Comparison of ENCODE assay signal across 11 mouse cellular contexts in genomic region chr8:4205246-4206123, GRCm38 (mm10). TPM values are rescaled to one million over a fixed set of nuclear protein-coding genes. Genes with fewer than 3 reads are reported as not detected.
DNase-seq lines count a peak whose midpoint lies in the region; ATAC-seq lines count a peak whose summit lies in the region.
"Had no signal": no experiment of that assay in that cellular context is flagged by ENCODE, and none has a peak within 500 bp of the region (broad histone marks: within the 10 kb centered on the region; RNA-seq: fewer than 3 reads in every experiment).

No protein-coding gene starts in this region.

- H3K9me3 ChIP-seq in heart, embryonic 10.5 days, result no peaks in the 10 kb centered on the region
- 0 out of 2 replicates have a peak, but pooled peaks cover 7% of the 10 kb centered on the region for H3K9me3 ChIP-seq in midbrain, embryonic 10.5 days (replicated peaks)
- H3K9me3 ChIP-seq in midbrain, embryonic 15.5 days, result no peaks in the 10 kb centered on the region
- H3K9me3 ChIP-seq in limb, embryonic 12.5 days, result 0 out of 2 replicates have a peak, but pooled peaks cover 5% of the 10 kb centered on the region
- H3K9me3 ChIP-seq in stomach, embryonic 16.5 days (replicated peaks; ENCODE audit: control insufficient read depth, low read length), result 0 out of 2 replicates have a peak, but pooled peaks cover 5% of the 10 kb centered on the region

- DNase-seq in heart, embryonic 10.5 days (ENCODE audit: low spot score), result no peak
- DNase-seq in heart, adult 8-10 months (ENCODE audit: low spot score), result no peak
- DNase-seq in midbrain, embryonic 10.5 days (ENCODE audit: low spot score), result peak; percentile 30
- DNase-seq in spleen, postnatal 10 days (ENCODE audit: low spot score in 2 of 2), result no peak
- no peak for DNase-seq in layer of hippocampus, postnatal 36 days
- DNase-seq: adrenal gland, adult 8-10 months; B cell, adult 2 months had no signal

- H3K4me3 ChIP-seq in heart, embryonic 10.5 days, result peak overlapping the region; percentile 48
- peak overlapping the region; percentile 35 for H3K4me3 ChIP-seq in midbrain, embryonic 10.5 days
- H3K4me3 ChIP-seq in midbrain, embryonic 15.5 days, result no peak overlapping the region
- peak overlapping the region; percentile 22 for H3K4me3 ChIP-seq in limb, embryonic 12.5 days (replicated peaks)
- H3K4me3 ChIP-seq in stomach, embryonic 16.5 days (replicated peaks; ENCODE audit: low read length), result peak overlapping the region; percentile 12; the same call in 1 of the 2 replicates

- H3K4me1 ChIP-seq in heart, embryonic 10.5 days, result peaks cover 20% of the 10 kb centered on the region
- H3K4me1 ChIP-seq in midbrain, embryonic 10.5 days, result peaks cover 17% of the 10 kb centered on the region
- H3K4me1 ChIP-seq in midbrain, embryonic 15.5 days, result peaks cover 30% of the 10 kb centered on the region
- peaks cover 12% of the 10 kb centered on the region for H3K4me1 ChIP-seq in limb, embryonic 12.5 days (replicated peaks)
- peaks cover 10% of the 10 kb centered on the region for H3K4me1 ChIP-seq in stomach, embryonic 16.5 days (ENCODE audit: control insufficient read depth, insufficient read depth, low read length)

- 9% methylated on average over 38 of the region's 38 CpGs for WGBS in heart, embryonic 10.5 days
- WGBS in midbrain, embryonic 10.5 days, result 10% methylated on average over 38 of the region's 38 CpGs
- 23% methylated on average over 38 of the region's 38 CpGs for WGBS in midbrain, embryonic 15.5 days
- WGBS in limb, embryonic 12.5 days, result 8% methylated on average over 38 of the region's 38 CpGs
- WGBS in stomach, embryonic 16.5 days, result 39% methylated on average over 38 of the region's 38 CpGs

- ATAC-seq in midbrain, embryonic 15.5 days (replicated peaks), result no peak
- peak; percentile 7; the same call in 1 of the 2 replicates for ATAC-seq in limb, embryonic 12.5 days (ENCODE audit: insufficient number of reproducible peaks, insufficient read depth, low FRiP score, low TSS enrichment, low read depth)
- no peak for ATAC-seq in stomach, embryonic 16.5 days (ENCODE audit: insufficient read depth, low FRiP score)
- ATAC-seq: inflammation-experienced regulatory T-cells, adult 6 months had no signal

- peaks cover 79% of the 10 kb centered on the region for H3K27me3 ChIP-seq in heart, embryonic 10.5 days (ENCODE audit: insufficient read depth, poor library complexity, severe bottlenecking)
- H3K27me3 ChIP-seq in midbrain, embryonic 10.5 days (ENCODE audit: low read depth, poor library complexity, severe bottlenecking), result peaks cover 71% of the 10 kb centered on the region
- H3K27me3 ChIP-seq in midbrain, embryonic 15.5 days (replicated peaks), result peaks cover 7% of the 10 kb centered on the region; the same call in 1 of the 2 replicates
- H3K27me3 ChIP-seq in limb, embryonic 12.5 days, result peaks cover 59% of the 10 kb centered on the region
- H3K27me3 ChIP-seq in stomach, embryonic 16.5 days (ENCODE audit: control insufficient read depth, insufficient read depth, low read length), result peaks cover 7% of the 10 kb centered on the region; the same call in 1 of the 2 replicates

- H3K27ac ChIP-seq in heart, embryonic 10.5 days, result no peak overlapping the region; the same call in 1 of the 2 replicates
- no peak overlapping the region for H3K27ac ChIP-seq in midbrain, embryonic 10.5 days (replicated peaks)
- H3K27ac ChIP-seq in midbrain, embryonic 15.5 days, result no peak overlapping the region
- H3K27ac ChIP-seq in limb, embryonic 12.5 days, result no peak overlapping the region
- H3K27ac ChIP-seq in stomach, embryonic 16.5 days (ENCODE audit: low read length), result no peak overlapping the region

- H3K36me3 ChIP-seq in heart, embryonic 10.5 days, result no peaks in the 10 kb centered on the region
- peaks cover 33% of the 10 kb centered on the region for H3K36me3 ChIP-seq in midbrain, embryonic 10.5 days
- H3K36me3 ChIP-seq in midbrain, embryonic 15.5 days (replicated peaks), result peaks cover 46% of the 10 kb centered on the region
- H3K36me3 ChIP-seq in limb, embryonic 12.5 days, result peaks cover 18% of the 10 kb centered on the region; the same call in 1 of the 2 replicates
- H3K36me3 ChIP-seq in stomach, embryonic 16.5 days (ENCODE audit: control insufficient read depth, insufficient read depth, low read length), result 0 out of 2 replicates have a peak, but pooled peaks cover 6% of the 10 kb centered on the region

- no peak overlapping the region for H3K9ac ChIP-seq in midbrain, embryonic 15.5 days
- H3K9ac ChIP-seq in limb, embryonic 12.5 days (replicated peaks), result peak overlapping the region; percentile 47; the same call in 1 of the 2 replicates
- peak overlapping the region; percentile 43 for H3K9ac ChIP-seq in stomach, embryonic 16.5 days (ENCODE audit: low read length)

- H3K4me2 ChIP-seq in midbrain, embryonic 15.5 days, result no peak overlapping the region
- H3K4me2 ChIP-seq in limb, embryonic 12.5 days, result peak overlapping the region; percentile 34
- peak overlapping the region; percentile 32 for H3K4me2 ChIP-seq in stomach, embryonic 16.5 days (ENCODE audit: low read depth, low read length)

RNA-seq across cellular contexts. Expression of gene Prr36, which starts 11.8 kb away (rescaled TPM):
- polyA plus RNA-seq in heart, embryonic 10.5 days (2016; fragmentation: Nextera tagmentation; extraction: Ambion mirVana), result 0.55 and 1.5 TPM in 2 replicates
- total RNA-seq in heart, adult 8-10 months (2022), result not detected
- 10.8 and 18.6 TPM in 2 replicates for polyA plus RNA-seq in midbrain, embryonic 10.5 days (2016; fragmentation: Nextera tagmentation; extraction: Ambion mirVana)
- 54.7 and 61.1 TPM in 2 replicates for polyA plus RNA-seq in midbrain, embryonic 15.5 days (2015; fragmentation: Nextera tagmentation; extraction: Ambion mirVana)
- 1.4 and 1.6 TPM in 2 replicates for polyA plus RNA-seq in limb, embryonic 12.5 days (2016; fragmentation: Nextera tagmentation; extraction: Ambion mirVana)
- 2.4 and 2.7 TPM in 2 replicates for polyA plus RNA-seq in stomach, embryonic 16.5 days (2015; fragmentation: Nextera tagmentation; extraction: Ambion mirVana)
- 10 to 100 TPM; 41.2 to 41.9 TPM for total RNA-seq in layer of hippocampus, postnatal 36 days (2021)

RNA-seq across cellular contexts. Expression of gene Lrrc8e, which starts 21.1 kb away (rescaled TPM):
- 0.19 and 0.20 TPM in 2 replicates for polyA plus RNA-seq in heart, embryonic 10.5 days (2016; fragmentation: Nextera tagmentation; extraction: Ambion mirVana)
- total RNA-seq in heart, adult 8-10 months (2022), result 1 to 10 TPM in 1 of 4 experiments, under 1 TPM in 3; 0.41 to 1.3 (median 0.87) TPM
- polyA plus RNA-seq in midbrain, embryonic 10.5 days (2016; fragmentation: Nextera tagmentation; extraction: Ambion mirVana), result 0.19 TPM in 2 replicates
- polyA plus RNA-seq in midbrain, embryonic 15.5 days (2015; fragmentation: Nextera tagmentation; extraction: Ambion mirVana), result 0.08 and 0.11 TPM in 2 replicates
- 0.24 and 0.39 TPM in 2 replicates for polyA plus RNA-seq in limb, embryonic 12.5 days (2016; fragmentation: Nextera tagmentation; extraction: Ambion mirVana)
- polyA plus RNA-seq in stomach, embryonic 16.5 days (2015; fragmentation: Nextera tagmentation; extraction: Ambion mirVana), result 6.1 and 9.2 TPM in 2 replicates
- total RNA-seq in layer of hippocampus, postnatal 36 days (2021), result not detected

RNA-seq across cellular contexts. Expression of gene Map2k7, which starts 33.1 kb away (rescaled TPM):
- 27.5 and 30.0 TPM in 2 replicates for polyA plus RNA-seq in heart, embryonic 10.5 days (2016; fragmentation: Nextera tagmentation; extraction: Ambion mirVana)
- 10 to 100 TPM; 69.9 to 84.0 (median 75.2) TPM for total RNA-seq in heart, adult 8-10 months (2022)
- 31.5 and 39.0 TPM in 2 replicates for polyA plus RNA-seq in midbrain, embryonic 10.5 days (2016; fragmentation: Nextera tagmentation; extraction: Ambion mirVana)
- polyA plus RNA-seq in midbrain, embryonic 15.5 days (2015; fragmentation: Nextera tagmentation; extraction: Ambion mirVana), result 34.0 and 35.7 TPM in 2 replicates
- 33.7 and 36.9 TPM in 2 replicates for polyA plus RNA-seq in limb, embryonic 12.5 days (2016; fragmentation: Nextera tagmentation; extraction: Ambion mirVana)
- 19.8 and 23.8 TPM in 2 replicates for polyA plus RNA-seq in stomach, embryonic 16.5 days (2015; fragmentation: Nextera tagmentation; extraction: Ambion mirVana)
- 100 to 1,000 TPM in 1 of 2 experiments, 10 to 100 TPM in 1; 91.3 to 116 TPM for total RNA-seq in layer of hippocampus, postnatal 36 days (2021)

RNA-seq across cellular contexts. Expression of gene Gm49320, which starts 33.2 kb away (rescaled TPM):
- polyA plus RNA-seq in heart, embryonic 10.5 days (2016; fragmentation: Nextera tagmentation; extraction: Ambion mirVana), result 0.59 TPM in 1 of 2 replicates, not detected in the other
- under 1 TPM in 1 of 4 experiments, not detected in 3; 0.25 TPM for total RNA-seq in heart, adult 8-10 months (2022)
- polyA plus RNA-seq in midbrain, embryonic 10.5 days (2016; fragmentation: Nextera tagmentation; extraction: Ambion mirVana), result 0.43 and 1.3 TPM in 2 replicates
- 1.0 and 1.8 TPM in 2 replicates for polyA plus RNA-seq in midbrain, embryonic 15.5 days (2015; fragmentation: Nextera tagmentation; extraction: Ambion mirVana)
- polyA plus RNA-seq in limb, embryonic 12.5 days (2016; fragmentation: Nextera tagmentation; extraction: Ambion mirVana), result 1.0 and 1.1 TPM in 2 replicates
- 0.79 TPM in 2 replicates for polyA plus RNA-seq in stomach, embryonic 16.5 days (2015; fragmentation: Nextera tagmentation; extraction: Ambion mirVana)
- total RNA-seq in layer of hippocampus, postnatal 36 days (2021), result under 1 TPM; 0.15 to 0.68 TPM

RNA-seq across cellular contexts. Expression of gene Evi5l, which starts 39.1 kb away (rescaled TPM):
- polyA plus RNA-seq in heart, embryonic 10.5 days (2016; fragmentation: Nextera tagmentation; extraction: Ambion mirVana), result 16.1 and 18.8 TPM in 2 replicates
- total RNA-seq in heart, adult 8-10 months (2022), result 10 to 100 TPM; 19.0 to 26.0 (median 22.9) TPM
- polyA plus RNA-seq in midbrain, embryonic 10.5 days (2016; fragmentation: Nextera tagmentation; extraction: Ambion mirVana), result 24.9 and 38.1 TPM in 2 replicates
- 128 and 136 TPM in 2 replicates for polyA plus RNA-seq in midbrain, embryonic 15.5 days (2015; fragmentation: Nextera tagmentation; extraction: Ambion mirVana)
- polyA plus RNA-seq in limb, embryonic 12.5 days (2016; fragmentation: Nextera tagmentation; extraction: Ambion mirVana), result 29.4 and 33.7 TPM in 2 replicates
- 18.9 and 22.2 TPM in 2 replicates for polyA plus RNA-seq in stomach, embryonic 16.5 days (2015; fragmentation: Nextera tagmentation; extraction: Ambion mirVana)
- 100 to 1,000 TPM in 1 of 2 experiments, 10 to 100 TPM in 1; 98.7 to 111 TPM for total RNA-seq in layer of hippocampus, postnatal 36 days (2021)
